Mouse (Mus musculus) myocyte (in vitro differentiated cells): ENCODE data around the gene Gm21988.

Experiments used
- CEBPB ChIP-seq: IDR thresholded peaks from 2 replicates; pipeline ENCODE4 v1.6.1; 2011; ENCODE audit warnings: mild to moderate bottlenecking, moderate library complexity; ENCODE audit not compliant: poor library complexity, insufficient read depth, severe bottlenecking
- E2F4 ChIP-seq: IDR thresholded peaks from one replicate; pipeline ENCODE4 v1.6.1; 2011; ENCODE audit warnings: mild to moderate bottlenecking, control low read depth, moderate library complexity; ENCODE audit not compliant: insufficient read depth
- MAX ChIP-seq: IDR thresholded peaks from one replicate; pipeline ENCODE4 v1.6.1; 2011; ENCODE audit warnings: low read depth, mild to moderate bottlenecking, control low read depth
- MYOD1 ChIP-seq, 3 experiments: IDR thresholded peaks; one replicate each; pipeline ENCODE4 v1.6.1; 2011; ENCODE audit warnings: control low read depth in 2 of 3, low read depth in 2 of 3, mild to moderate bottlenecking in 2 of 3, moderate library complexity in 1 of 3; ENCODE audit not compliant: insufficient read length in 2 of 3, control insufficient read depth in 1 of 3
- MYOG ChIP-seq, 3 experiments: IDR thresholded peaks; one replicate each; pipeline ENCODE4 v1.6.1; 2011; ENCODE audit warnings: control low read depth in 2 of 3, low read depth in 2 of 3, mild to moderate bottlenecking in 2 of 3; ENCODE audit not compliant: insufficient read length in 2 of 3, control insufficient read depth in 1 of 3, insufficient read depth in 1 of 3
- POLR2A ChIP-seq: IDR thresholded peaks from one replicate; pipeline ENCODE4 v1.6.1; 2011; ENCODE audit warnings: low read depth, mild to moderate bottlenecking, control low read depth, moderate library complexity; ENCODE audit not compliant: insufficient read length
- POLR2AphosphoS2 ChIP-seq: IDR thresholded peaks from one replicate; pipeline ENCODE4 v1.6.1; 2011; ENCODE audit warnings: low read depth, control low read depth; ENCODE audit not compliant: insufficient read length
- SRF ChIP-seq: IDR thresholded peaks from one replicate; pipeline ENCODE4 v1.6.1; 2011; ENCODE audit warnings: low read depth; ENCODE audit not compliant: control insufficient read depth, insufficient read length
- TCF12 ChIP-seq: IDR thresholded peaks from one replicate; pipeline ENCODE4 v1.6.1; 2011; ENCODE audit warnings: mild to moderate bottlenecking, control low read depth; ENCODE audit not compliant: poor library complexity, insufficient read depth, severe bottlenecking
- TCF3 ChIP-seq: IDR thresholded peaks from one replicate; pipeline ENCODE4 v1.6.1; 2011; ENCODE audit warnings: low read depth, control low read depth; ENCODE audit not compliant: insufficient read length
- USF1 ChIP-seq: IDR thresholded peaks from one replicate; pipeline ENCODE4 v1.6.1; 2011; ENCODE audit warnings: low read depth, mild to moderate bottlenecking, control low read depth, moderate library complexity

- TF ChIP-seq POLR2AphosphoS2 (no peak), POLR2A (no peak), E2F4 (no peak), CEBPB (no peak), MYOD1 (IDR thresholded peaks at IDR 0.05; ENCODE audit: control insufficient read depth in 1 of 3, insufficient read length in 2 of 3, low read depth in 2 of 3) (no peak), USF1 (no peak), MAX (no peak), MYOG (IDR thresholded peaks at IDR 0.05; ENCODE audit: control insufficient read depth in 1 of 3, insufficient read depth in 1 of 3, insufficient read length in 2 of 3, low read depth in 2 of 3) (no peak), TCF12 (no peak), TCF3 (no peak), SRF (no peak)
Measured at GRCm38 (mm10) chr11:70280441-70280840, 40.8 kb upstream of the Gm21988 start.
